Comparison of ENCODE assay signal across 27 mouse cellular contexts in the genomic region with DNA sequence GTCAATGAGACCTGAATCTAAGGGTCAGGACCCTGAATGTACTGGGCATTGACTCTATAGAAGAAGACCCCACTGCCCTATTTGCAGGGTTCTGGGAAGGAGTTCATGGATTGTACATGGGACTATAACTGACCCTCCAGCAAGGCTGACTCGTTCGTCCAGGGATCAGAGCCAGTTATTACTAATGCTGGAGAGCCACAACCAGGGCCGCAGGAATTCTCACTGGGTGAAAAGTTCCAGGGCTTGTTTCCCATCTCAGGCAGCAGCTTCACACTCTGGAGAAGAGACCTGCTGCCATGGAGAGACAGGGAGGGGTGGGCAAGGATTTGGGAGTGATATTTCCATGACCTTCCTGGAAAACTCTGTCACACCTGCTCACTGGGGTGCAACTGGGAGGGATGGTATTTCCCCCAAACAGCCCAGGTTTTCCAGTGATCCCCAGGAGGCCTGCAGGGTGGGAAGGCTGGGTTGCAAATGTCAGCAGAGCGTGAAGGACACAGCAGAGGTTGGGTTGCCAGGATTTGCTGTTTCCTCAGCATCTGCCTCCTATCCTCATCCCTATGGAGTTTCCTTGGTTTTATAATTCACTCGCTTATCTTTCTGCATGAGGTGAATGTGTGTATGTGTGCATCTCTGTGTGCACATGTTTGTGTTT.
DNase-seq lines count a peak whose midpoint lies in the region; ATAC-seq lines count a peak whose summit lies in the region.
"Had no signal": no experiment of that assay in that cellular context is flagged by ENCODE, and none has a peak within 500 bp of the region (broad histone marks: within the 10 kb centered on the region; RNA-seq: fewer than 3 reads in every experiment).

No protein-coding gene starts in this region.

- H3K27me3 ChIP-seq in hindbrain, embryonic 10.5 days (ENCODE audit: insufficient read depth, poor library complexity, severe bottlenecking): peaks cover 16% of the 10 kb centered on the region
- H3K27me3 ChIP-seq in hindbrain, embryonic 16.5 days (replicated peaks; ENCODE audit: control insufficient read depth, insufficient read depth, low read length): no peaks in the 10 kb centered on the region
- no peaks in the 10 kb centered on the region; the same call in 1 of the 2 replicates for H3K27me3 ChIP-seq in midbrain, embryonic 10.5 days (ENCODE audit: low read depth, poor library complexity, severe bottlenecking)
- no peaks in the 10 kb centered on the region for H3K27me3 ChIP-seq in midbrain, embryonic 15.5 days (replicated peaks)
- peaks cover 3% of the 10 kb centered on the region; the same call in 1 of the 2 replicates for H3K27me3 ChIP-seq in hindbrain, embryonic 12.5 days
- H3K27me3 ChIP-seq: CH12.LX; embryonic facial prominence, embryonic 15.5 days; forebrain, embryonic 15.5 days; heart, embryonic 13.5 days; neural tube, embryonic 12.5 days had no signal

- H3K36me3 ChIP-seq in hindbrain, embryonic 10.5 days: no peaks in the 10 kb centered on the region
- H3K36me3 ChIP-seq in hindbrain, embryonic 16.5 days (ENCODE audit: control insufficient read depth, insufficient read depth, low read length): no peaks in the 10 kb centered on the region
- no peaks in the 10 kb centered on the region for H3K36me3 ChIP-seq in midbrain, embryonic 10.5 days
- no peaks in the 10 kb centered on the region for H3K36me3 ChIP-seq in midbrain, embryonic 15.5 days (replicated peaks)
- H3K36me3 ChIP-seq in hindbrain, embryonic 12.5 days: no peaks in the 10 kb centered on the region
- H3K36me3 ChIP-seq: embryonic facial prominence, embryonic 15.5 days; forebrain, embryonic 15.5 days; G1E; heart, embryonic 13.5 days; limb, embryonic 12.5 days; neural tube, embryonic 12.5 days had no signal

- 0 out of 2 replicates have a peak overlapping the region, but pooled peaks have one; percentile 29 for H3K27ac ChIP-seq in hindbrain, embryonic 10.5 days
- H3K27ac ChIP-seq in hindbrain, embryonic 16.5 days (ENCODE audit: low read depth, low read length): no peak overlapping the region
- H3K27ac ChIP-seq in midbrain, embryonic 10.5 days (replicated peaks): peak overlapping the region; percentile 38; the same call in 1 of the 2 replicates
- no peak overlapping the region for H3K27ac ChIP-seq in midbrain, embryonic 15.5 days
- no peak overlapping the region for H3K27ac ChIP-seq in hindbrain, embryonic 12.5 days
- H3K27ac ChIP-seq: embryonic facial prominence, embryonic 15.5 days; forebrain, embryonic 15.5 days; heart, adult 2 months; heart, embryonic 13.5 days; hindbrain, embryonic 14.5 days; limb, embryonic 12.5 days; neural tube, embryonic 12.5 days; stomach, postnatal 0 days had no signal

- H3K9me3 ChIP-seq in hindbrain, embryonic 10.5 days: no peaks in the 10 kb centered on the region
- H3K9me3 ChIP-seq in hindbrain, embryonic 16.5 days (ENCODE audit: control insufficient read depth, low read length): no peaks in the 10 kb centered on the region
- no peaks in the 10 kb centered on the region for H3K9me3 ChIP-seq in midbrain, embryonic 10.5 days (replicated peaks)
- no peaks in the 10 kb centered on the region for H3K9me3 ChIP-seq in midbrain, embryonic 15.5 days
- H3K9me3 ChIP-seq in hindbrain, embryonic 12.5 days (replicated peaks): no peaks in the 10 kb centered on the region
- H3K9me3 ChIP-seq: embryonic facial prominence, embryonic 15.5 days; forebrain, embryonic 15.5 days; heart, embryonic 13.5 days; limb, embryonic 12.5 days; neural tube, embryonic 12.5 days had no signal

- no peak for ATAC-seq in hindbrain, embryonic 16.5 days
- no peak for ATAC-seq in midbrain, embryonic 15.5 days (replicated peaks)
- ATAC-seq in hindbrain, embryonic 12.5 days (ENCODE audit: low FRiP score): no peak
- ATAC-seq: forebrain, embryonic 15.5 days; liver, postnatal 0 days; lung, postnatal 0 days had no signal

- no peak for DNase-seq in hindbrain, embryonic 10.5 days (ENCODE audit: low spot score)
- DNase-seq in midbrain, embryonic 10.5 days (ENCODE audit: low spot score): no peak
- peak; percentile 69 for DNase-seq in fibroblast of lung, adult 2 months (ENCODE audit: low read depth)
- DNase-seq in cerebellum, adult 8-10 months: no peak
- DNase-seq: adrenal gland, postnatal 25 days; B cell, adult 2 months; cerebellum, adult 9-10 months; gastrocnemius, postnatal 25 days; heart, adult 2 months; heart, postnatal 14 days; liver, postnatal 0 days; midbrain, embryonic 14.5 days; right cerebral cortex, postnatal 14 days had no signal

- H3K4me1 ChIP-seq in hindbrain, embryonic 10.5 days (replicated peaks): peaks cover 16% of the 10 kb centered on the region
- H3K4me1 ChIP-seq in hindbrain, embryonic 16.5 days (ENCODE audit: control insufficient read depth, insufficient read depth, low read depth, low read length): no peaks in the 10 kb centered on the region
- H3K4me1 ChIP-seq in midbrain, embryonic 10.5 days: peaks cover 14% of the 10 kb centered on the region
- H3K4me1 ChIP-seq in midbrain, embryonic 15.5 days: no peaks in the 10 kb centered on the region
- peaks cover 7% of the 10 kb centered on the region for H3K4me1 ChIP-seq in hindbrain, embryonic 12.5 days
- H3K4me1 ChIP-seq: embryonic facial prominence, embryonic 15.5 days; forebrain, embryonic 15.5 days had no signal

- H3K4me2 ChIP-seq in hindbrain, embryonic 16.5 days (ENCODE audit: low read length): no peak overlapping the region
- no peak overlapping the region for H3K4me2 ChIP-seq in midbrain, embryonic 15.5 days
- H3K4me2 ChIP-seq in hindbrain, embryonic 12.5 days (replicated peaks): no peak overlapping the region
- H3K4me2 ChIP-seq: embryonic facial prominence, embryonic 15.5 days; forebrain, embryonic 15.5 days; heart, embryonic 13.5 days; hindbrain, embryonic 14.5 days; limb, embryonic 12.5 days; liver, embryonic 11.5 days; neural tube, embryonic 12.5 days had no signal

- no peak overlapping the region for H3K4me3 ChIP-seq in hindbrain, embryonic 10.5 days
- no peak overlapping the region for H3K4me3 ChIP-seq in hindbrain, embryonic 16.5 days (ENCODE audit: low read length)
- H3K4me3 ChIP-seq in midbrain, embryonic 10.5 days: no peak overlapping the region
- no peak overlapping the region for H3K4me3 ChIP-seq in midbrain, embryonic 15.5 days
- H3K4me3 ChIP-seq in hindbrain, embryonic 12.5 days: no peak overlapping the region
- H3K4me3 ChIP-seq: embryonic facial prominence, embryonic 15.5 days; forebrain, embryonic 15.5 days; heart, adult 2 months; heart, embryonic 13.5 days; limb, embryonic 12.5 days; neural tube, embryonic 12.5 days had no signal

- 84% methylated on average over 5 of the region's 5 CpGs for WGBS in hindbrain, embryonic 10.5 days
- 77% methylated on average over 5 of the region's 5 CpGs for WGBS in hindbrain, embryonic 16.5 days
- 85% methylated on average over 5 of the region's 5 CpGs for WGBS in midbrain, embryonic 10.5 days
- WGBS in midbrain, embryonic 15.5 days: 88% methylated on average over 5 of the region's 5 CpGs
- 85% methylated on average over 5 of the region's 5 CpGs for WGBS in hindbrain, embryonic 12.5 days

- H3K9ac ChIP-seq in hindbrain, embryonic 16.5 days (ENCODE audit: low read depth, low read length): no peak overlapping the region
- no peak overlapping the region for H3K9ac ChIP-seq in midbrain, embryonic 15.5 days
- no peak overlapping the region for H3K9ac ChIP-seq in hindbrain, embryonic 12.5 days
- H3K9ac ChIP-seq: embryonic facial prominence, embryonic 15.5 days; forebrain, embryonic 15.5 days; heart, embryonic 13.5 days; hindbrain, embryonic 14.5 days; limb, embryonic 12.5 days; liver, postnatal 0 days; neural tube, embryonic 12.5 days had no signal

Comparison
In these comparisons a context has a peak if more than half of its experiments do, and no peak if none do; other contexts are left out.
1. H3K27ac ChIP-seq: peak in hindbrain, embryonic 10.5 days (single experiment) and midbrain, embryonic 10.5 days (single experiment); none in hindbrain, embryonic 16.5 days (single experiment), midbrain, embryonic 15.5 days (single experiment) and hindbrain, embryonic 12.5 days (single experiment).